Mouse (Mus musculus) CD4-positive helper T cell, adult 2 months (primary cell): ENCODE measurements around the gene Cul9.
"Not testable (repeated sequence)": the region's sequence is repeated elsewhere in the genome, so short reads cannot be mapped to it uniquely, and the experiment has no call there.

ENCODE experiments used
- DNase-seq: peaks from one replicate; pipeline ENCODE4 v3.0.0-alpha.2; 2012; ENCODE audit warnings: low read depth, missing footprints, low spot score

Cul9 gene

DNA sequence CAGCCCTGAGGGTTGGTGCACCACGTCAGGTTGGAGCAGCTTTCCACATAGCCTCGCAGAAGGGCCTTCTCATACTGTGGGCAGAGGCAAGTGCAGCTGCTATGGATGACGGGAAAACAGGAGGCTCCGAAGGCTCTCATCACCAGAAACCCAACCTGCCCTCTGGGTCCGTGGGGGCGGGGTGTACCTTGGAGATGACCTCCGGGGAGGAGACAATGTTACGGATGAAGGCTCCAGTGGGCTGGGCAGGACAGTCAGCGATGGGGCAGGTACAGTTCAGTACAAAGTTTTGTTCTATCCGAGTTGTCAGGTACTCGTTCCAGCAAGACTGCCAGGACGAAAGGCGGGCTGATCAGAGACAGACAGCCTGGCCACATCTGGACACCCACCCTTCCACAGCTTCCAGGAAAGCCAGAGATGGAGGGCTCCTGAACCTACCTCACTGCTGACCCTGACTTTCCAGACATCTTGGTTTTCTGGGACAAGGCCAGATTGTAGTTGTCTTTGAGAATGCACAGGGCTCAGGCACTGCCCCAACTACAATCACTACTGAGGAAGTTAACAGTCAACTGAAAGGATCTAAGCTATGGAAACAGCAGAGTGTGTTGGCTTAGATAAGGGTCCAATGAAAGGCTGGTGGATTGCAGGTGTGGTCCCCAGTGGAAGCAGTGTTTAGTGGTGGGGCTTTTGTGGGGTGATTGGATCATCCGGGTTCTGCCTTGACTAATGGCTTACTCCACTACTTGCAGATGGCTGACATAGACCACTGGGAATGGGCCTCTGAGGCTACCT is 42.1 kb downstream of the Cul9 start:
- no peak for DNase-seq

DNA sequence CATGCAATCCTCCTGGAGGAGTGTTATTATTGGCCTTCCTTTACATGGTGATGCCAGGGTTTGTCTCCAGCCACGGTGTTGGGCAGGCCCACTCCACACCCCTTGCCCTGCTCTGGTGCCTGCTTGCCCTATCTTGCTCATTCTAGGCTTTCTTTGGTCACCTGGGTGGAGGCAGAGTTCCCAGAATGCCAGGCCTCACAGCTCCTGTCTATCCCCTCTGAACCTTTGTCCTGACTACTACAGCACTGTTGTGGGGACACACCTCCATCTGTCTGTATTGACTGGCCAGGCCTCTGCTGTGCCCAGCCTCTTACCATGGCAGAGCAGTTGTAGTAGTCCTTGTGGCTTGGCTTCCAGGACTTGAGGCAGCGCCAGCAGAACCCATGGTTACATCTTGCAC is 43.4 kb downstream of the Cul9 start:
- no peak for DNase-seq

DNA sequence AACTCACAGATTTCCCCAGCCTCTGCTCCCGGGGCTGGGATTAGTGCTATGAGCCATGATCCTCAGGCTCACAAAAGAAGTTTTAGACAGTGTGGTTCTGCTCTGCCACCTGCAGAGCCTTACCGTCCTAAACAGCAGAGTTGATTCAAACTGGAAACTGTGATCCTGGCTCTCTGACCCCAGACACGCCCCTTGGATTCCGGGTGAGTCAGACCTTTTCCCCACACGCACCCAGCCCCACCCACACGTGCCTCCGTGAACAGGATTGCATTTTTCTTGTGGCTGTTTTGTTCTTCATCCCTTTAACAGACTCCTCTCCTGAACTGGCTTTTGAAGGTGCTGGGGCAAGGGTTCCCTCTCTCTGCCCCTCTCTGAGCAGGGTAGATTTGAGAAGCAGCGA is 48.2 kb downstream of the Cul9 start:
- DNase-seq: no peak

DNA sequence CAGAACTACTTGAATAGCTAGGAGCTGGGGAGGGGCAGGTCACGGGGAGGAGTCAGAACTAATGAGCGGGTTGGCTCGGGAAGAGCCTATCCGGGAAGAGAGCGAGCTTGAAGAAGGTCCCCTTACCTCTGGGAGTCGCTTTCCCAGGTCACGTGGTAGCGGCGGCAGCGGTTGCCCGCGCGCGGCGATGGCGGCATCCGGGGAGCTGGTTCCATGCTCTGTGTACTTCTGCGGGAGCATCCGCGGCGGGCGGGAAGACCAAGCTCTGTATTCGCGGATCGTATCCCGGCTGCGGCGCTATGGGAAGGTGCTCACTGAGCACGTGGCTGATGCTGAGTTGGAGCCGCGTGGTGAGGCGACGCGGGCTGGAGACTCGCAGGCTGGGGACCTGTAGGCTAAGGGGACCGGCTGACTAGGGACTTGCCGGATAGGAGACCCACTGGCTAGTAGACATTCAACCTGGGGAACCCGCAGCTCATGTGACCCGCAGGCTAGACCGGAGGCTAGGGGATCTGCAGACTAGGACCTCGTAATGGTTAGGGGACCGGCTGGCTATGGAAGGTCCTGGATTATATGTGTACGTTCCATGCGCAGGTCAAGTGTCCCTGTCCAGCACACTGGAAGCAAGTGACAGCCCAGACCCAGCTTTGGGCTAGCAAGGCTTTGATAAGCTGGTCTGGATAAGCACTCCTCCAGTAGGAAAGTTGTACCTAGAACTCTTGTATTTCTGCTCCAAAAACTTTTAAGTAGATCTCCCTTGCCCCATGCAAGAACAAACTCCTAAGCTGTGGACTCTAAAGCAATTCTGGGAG is 49.4 kb downstream of the Cul9 start, which contains the start of gene Dnph1:
Dnph1 (plus strand) TSS at position 89 of the 812 bp plus-strand sequence.
- DNase-seq: peak; percentile 64

DNA sequence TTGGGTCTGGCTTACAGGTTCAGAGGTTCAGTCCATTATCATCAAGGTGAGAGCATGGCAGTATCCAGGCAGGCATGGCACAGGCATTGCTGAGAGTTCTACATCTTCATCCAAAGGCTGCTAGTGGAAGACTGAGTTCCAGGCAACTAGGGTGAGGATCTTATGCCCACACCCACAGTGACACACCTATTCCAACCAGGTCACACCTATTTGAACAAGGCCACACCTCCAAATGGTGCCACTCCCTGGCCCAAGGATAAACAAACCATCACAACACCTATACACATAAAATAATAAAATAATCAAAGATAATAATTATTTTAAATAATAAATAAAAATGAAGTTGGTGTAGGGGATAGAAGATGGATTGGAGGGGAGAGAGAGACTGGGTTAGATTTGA is 50.1 kb downstream of the Cul9 start:
- DNase-seq: not testable (repeated sequence)

DNA sequence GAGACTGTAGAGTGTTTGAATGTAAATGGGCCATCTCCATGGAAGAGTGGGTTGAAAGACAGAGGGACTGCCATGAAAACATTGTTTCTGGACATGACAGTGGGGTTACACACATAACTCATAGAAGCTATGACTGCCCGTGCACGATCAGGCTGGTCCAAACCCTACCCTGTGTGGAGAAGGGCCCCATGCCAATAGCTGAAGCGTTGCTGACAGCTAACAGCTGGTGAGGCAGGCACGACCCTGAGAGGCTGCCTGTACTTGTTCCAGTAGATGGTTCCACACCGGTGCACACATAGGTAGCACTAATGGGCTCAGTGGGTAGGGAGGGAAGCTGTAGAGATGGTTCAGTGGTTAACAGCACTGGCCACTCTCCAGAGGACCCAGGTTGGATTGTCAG is 50.7 kb downstream of the Cul9 start:
- no peak for DNase-seq

DNA sequence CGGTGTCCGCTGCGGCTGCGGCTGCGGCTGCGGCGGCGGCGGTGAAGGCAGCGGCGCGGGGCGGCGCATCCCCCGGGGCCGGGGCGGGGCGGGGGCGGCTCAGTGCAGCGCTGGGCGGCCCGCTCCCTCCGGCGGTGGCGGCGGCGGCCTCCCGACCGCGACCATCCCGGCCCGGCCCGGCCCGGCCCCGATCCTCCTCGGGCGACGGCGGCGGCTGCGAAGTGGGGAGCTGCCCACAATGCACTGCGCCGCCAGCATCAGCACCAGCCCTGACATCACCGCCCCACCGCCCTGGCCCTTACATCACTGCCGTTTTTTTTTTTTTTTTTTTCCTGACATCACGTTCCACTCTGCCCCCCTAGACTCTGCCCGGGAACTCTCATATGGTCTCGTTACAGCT is 58.8 kb downstream of the Cul9 start, which contains the start of gene Ttbk1:
Ttbk1 (minus strand) TSS at position 245 of the 400 bp plus-strand sequence.
- DNase-seq: peak; percentile 40

DNA sequence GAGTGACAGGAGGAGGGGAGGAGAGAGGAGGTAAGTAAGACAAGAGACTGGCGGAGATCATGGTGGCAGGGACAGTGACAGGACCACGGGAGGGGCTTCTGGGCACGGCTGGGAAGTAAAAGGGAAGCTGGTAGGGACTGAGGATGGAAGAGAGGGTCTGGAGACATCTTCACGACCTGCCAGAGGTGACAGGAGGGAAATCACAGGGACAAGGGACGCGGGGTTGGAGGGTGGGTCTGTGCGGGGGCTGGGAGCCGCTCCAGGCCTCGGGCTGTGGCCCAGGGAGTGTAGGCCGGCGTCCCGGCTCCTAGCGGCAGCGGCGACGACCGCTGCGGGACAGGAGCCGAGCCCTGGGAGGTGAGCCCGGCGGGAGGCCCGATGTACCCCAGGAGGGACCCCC is 59.2 kb downstream of the Cul9 start:
- peak; percentile 19 for DNase-seq

DNA sequence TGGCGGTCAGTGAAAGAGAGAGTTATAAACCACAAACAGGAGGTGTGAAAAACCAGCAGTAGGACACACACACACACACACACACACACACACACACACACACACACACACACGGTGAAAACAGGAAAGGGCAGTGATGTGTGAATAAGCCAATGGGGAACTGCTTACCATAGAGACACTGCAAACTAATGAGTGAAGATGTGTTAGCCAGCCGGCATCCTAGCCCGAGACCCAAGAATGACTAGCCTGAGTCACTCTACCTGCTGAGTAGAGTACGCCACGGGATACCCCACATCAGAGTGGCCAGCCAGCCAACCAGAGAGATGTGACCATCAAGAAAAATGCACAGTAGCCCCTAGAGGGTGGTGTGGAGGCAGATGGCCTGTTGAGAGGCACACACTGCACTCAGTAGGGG is 61.7 kb downstream of the Cul9 start:
- no peak for DNase-seq

DNA sequence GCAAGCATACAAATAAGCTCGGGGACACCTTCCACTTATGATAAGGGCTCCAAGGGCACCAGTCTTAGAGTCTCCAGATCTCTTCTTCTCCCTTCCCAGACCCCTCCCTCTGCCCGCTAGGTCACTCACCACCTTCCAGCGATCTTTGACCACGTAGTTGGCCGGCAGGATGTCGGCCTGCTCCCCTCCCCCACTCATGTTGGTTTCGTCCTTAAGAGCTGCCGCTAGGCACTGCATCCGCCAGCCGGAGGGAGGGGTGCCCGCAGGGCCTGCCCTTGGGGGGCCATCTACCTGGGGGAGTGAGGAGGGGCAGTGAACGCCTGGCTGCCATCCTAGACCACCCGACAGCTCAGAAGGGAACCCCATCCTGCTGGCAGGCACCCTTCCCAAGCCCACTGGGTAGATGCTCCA is 62.2 kb downstream of the Cul9 start:
- DNase-seq: peak; percentile 28

DNA sequence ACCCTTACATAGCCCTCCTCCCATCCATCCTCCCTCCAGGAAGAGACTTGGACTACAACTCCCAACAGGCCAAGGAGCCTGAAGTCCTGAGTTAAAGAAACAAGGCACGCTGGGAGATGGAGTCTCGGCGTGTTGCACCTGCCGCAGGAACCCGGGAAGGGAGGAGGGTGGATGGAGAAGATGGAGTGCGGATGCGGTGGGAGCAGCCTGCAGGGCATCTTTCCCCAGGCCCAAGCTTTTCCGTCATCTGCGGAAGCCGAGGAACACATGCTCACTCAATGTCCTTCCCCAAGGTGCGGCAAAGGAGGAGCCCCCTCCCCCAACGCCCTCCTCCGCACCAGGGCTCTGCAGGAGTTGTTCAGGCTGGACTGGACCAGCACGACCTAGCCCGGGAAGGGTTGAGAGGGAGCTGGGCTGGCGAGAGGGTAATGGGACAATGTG is 62.6 kb downstream of the Cul9 start:
- DNase-seq: no peak

DNA sequence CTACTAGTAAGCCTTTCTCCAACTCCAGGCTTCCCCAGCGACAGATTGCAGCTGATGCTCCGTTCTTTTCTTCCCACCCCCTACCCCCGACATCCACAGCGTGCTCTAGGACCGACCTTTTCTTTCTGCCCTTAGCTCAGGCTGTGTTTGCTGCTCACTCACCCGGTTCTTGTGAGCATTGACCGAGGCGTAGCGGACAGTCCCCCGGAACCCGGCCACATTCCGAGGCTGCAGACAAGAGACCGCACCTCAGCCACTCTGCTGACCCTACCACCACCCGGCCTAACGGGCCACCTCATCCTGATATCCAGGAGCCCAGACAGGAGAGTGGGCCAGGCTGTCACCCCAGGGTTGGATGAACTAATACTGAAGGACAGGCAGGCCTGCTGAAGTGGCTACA is 68.9 kb downstream of the Cul9 start:
- DNase-seq: no peak

DNA sequence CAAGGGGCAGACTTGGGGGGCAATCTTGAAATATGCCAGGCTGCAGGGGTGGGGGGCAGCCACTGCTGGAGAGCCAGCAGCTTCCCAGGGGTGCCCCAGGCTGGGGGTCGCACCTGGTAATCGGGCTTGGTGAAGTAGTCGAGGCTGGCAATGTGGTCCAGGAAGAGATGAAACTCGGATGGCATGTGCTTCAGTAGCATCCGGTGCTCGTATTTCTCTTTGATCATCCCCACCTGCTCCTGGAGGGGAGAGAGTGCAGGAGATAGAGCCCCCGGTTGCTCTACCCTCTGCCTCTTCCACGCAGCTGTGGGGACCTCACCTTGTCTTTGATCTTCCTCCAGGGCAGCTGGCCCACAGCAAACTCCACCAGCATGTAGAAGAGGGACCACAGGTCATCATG is 69.6 kb downstream of the Cul9 start:
- no peak for DNase-seq

DNA sequence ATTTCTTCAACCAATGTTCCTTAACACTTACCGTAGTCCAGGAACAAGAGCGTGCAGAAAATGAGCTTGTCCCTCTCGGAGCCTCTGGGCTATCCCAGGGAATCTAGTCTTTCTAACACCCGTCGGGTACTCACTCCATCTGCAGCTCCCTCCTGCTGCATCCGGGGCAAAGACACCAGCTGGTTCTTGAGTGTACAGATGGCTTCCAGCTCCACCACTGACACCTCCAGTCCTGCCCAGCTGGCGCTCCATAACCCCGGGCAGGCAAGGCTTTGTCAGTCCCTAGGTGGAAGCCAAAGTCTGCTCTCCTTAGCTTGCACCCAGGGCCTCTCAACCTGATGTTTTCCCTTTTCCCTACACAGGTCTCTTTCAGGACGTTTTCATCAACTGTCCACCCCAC is 78.4 kb downstream of the Cul9 start:
- DNase-seq: no peak

DNA sequence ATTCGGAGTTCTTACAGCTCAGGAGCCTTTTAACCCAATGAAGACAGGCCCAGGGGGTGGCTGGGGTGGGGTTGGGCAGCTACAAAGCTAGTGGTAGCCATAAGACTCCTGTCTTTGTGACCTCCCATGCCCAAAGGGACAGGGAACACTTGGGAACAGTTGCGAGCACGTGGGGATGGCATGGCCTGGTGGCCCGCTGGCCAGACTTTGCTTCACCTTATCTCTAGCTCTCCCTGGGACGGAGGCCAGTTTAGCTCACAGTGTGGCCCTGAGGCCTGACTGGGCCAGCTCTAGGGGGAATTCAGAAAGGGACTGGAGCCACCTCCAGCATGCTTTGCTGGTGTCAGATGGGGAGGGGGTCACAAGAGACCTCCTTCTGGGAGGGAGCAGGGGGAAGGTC is 84.0 kb downstream of the Cul9 start:
- no peak for DNase-seq

DNA sequence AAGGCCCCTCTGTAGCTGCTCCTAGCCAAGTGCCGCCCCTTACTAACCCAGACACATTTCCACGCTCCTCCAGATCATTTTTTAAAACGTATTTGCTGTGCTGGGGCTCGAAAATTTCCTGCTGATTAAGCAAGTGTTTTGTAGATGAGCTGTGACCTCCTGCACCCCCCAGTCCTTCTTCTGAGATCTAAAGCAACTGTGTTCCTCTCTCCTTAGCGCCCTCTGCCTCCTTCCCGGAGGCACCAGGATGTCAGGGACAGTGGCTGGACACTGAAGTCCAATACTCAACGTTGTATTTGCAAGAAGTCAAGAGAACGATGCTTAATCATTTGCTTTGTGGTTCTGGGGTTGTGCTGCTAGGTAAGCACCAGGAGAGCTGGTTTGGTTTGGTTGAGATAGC is 84.8 kb downstream of the Cul9 start:
- DNase-seq: no peak

DNA sequence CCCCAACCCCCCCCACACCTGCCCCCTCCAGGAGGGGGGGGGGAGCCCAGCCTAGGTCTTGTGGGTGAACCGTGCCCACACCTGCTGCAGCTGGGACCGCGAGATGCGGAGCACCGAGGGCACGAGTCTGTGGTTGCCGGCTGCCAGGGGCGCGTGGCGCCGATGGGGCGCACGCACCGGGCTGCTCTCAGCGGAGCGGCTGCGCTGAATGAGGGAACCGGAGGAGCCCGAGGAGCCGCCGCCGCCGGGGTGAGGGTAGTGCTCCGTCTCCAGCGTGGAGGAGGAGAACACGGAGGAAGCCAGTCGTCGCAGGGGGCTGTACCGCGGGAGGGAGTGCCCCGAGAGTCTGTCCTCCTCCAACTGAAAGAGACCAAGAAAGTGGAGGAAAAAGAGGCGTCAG is 85.5 kb downstream of the Cul9 start:
- no peak for DNase-seq

DNA sequence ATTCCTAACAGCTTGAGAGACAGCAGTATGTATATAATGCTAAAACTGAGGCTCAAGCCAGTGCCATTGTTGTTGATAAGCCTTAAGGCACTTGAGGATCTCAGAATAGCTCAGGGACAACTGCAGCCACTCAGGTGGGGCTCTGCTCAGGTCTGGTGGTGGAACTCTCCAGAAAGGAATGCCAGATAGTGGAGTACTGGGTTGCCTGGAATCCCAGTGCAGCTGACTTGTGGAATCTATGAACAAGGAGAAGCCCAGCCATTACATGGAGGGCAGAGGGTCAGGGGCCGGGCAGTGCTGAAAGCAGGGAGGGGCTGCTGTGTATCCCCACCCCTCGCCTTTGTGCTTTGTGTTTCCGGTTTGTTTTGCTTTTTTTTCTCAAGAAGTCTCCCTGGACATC is 87.7 kb downstream of the Cul9 start:
- no peak for DNase-seq

DNA sequence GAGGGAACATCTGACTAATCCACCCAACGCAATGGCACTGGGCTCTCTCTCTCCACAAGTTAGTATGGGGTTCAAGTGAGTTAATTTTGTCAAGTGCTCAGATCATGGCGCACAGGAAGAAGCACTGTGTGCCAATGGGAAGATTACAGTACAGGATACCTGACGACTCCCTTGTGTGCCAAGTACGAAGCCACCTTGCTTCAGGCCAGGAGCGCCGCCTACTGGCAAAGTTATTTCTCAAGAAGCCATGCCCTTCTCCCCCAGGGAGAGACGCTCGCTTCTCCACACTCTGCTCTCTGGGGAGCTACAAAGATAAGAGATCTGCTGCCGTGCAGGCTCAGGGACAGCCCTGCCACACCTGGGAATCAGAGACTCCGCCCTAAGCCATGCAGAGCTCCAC is 88.4 kb downstream of the Cul9 start:
- peak; percentile 33 for DNase-seq

DNA sequence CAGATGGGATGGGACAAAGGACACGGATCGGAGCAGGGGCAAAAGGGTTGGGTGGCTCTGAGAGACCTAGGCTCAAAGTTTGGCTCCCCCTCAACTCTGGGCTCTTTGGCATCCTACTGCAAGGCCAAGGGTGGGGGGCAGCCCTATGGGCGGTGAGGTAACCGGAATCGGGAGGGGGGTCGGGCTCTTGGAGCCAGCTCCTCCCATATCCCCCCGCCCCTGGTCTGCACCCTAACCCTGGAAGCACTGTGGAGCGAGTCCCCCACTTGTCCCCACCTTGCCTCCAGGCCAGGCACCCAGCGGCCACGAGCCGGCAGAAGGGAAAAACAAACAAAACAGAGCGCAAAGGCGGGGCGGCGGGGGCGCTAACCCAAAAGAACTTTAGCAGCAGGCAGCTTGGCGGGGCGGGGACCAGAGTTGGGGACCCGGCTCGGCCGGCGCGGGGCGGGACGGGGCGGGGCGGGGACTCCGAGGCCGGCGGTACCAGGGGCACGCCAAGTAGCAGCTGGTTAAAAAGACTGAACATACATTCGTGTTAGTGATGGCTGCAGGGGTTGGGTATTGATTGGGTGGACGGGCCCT is 91.0 kb downstream of the Cul9 start:
- DNase-seq: no peak

DNA sequence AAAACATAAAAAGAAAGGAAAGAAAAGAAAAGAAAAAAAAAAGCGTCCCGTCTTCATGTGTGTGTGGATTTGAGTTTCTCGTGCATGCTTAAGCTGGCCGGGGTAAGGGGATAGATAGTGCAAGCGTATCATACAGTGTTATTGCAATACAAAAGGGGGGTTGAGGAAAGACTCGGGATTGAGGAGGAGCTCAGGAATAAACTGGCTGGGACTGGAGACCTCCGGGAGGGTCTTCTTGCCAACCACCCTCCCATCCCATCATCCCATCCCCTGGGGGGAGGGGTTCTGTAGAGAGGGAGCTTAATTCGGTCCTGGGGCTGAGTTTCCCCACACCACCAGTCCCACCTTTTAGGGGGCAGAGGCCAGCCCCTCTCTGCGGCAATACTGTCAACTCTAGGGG is 91.6 kb downstream of the Cul9 start:
- no peak for DNase-seq

DNA sequence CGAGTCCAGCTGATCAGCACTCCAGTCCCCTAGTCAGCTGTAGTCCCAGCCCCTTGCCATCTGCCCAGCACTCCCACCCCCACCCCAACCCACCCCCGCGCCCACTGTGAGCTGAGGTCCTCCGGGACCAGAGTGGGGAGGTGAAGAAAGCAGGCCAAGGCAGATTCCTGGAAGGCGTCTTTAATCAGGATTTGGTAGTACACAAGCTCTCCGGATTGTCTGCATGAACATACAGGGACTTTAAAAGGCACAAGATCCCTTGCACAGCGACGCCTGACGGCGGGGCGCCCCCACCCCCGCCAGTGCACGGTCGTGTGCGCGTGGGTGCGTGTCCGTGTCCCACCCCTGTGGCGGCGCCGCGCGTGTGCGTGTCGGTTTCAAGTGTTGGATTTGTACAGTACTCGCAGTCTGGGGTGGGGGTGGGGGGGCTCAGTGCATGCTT is 92.2 kb downstream of the Cul9 start:
- no peak for DNase-seq
